Mouse (Mus musculus) retina, postnatal 7 days (tissue): ENCODE data around the gene Misp.

Experiments used
- DNase-seq: peaks from one replicate; pipeline ENCODE4 v3.0.0-alpha.2; 2012; ENCODE audit warnings: low read depth, low spot score

The Misp gene

DNA sequence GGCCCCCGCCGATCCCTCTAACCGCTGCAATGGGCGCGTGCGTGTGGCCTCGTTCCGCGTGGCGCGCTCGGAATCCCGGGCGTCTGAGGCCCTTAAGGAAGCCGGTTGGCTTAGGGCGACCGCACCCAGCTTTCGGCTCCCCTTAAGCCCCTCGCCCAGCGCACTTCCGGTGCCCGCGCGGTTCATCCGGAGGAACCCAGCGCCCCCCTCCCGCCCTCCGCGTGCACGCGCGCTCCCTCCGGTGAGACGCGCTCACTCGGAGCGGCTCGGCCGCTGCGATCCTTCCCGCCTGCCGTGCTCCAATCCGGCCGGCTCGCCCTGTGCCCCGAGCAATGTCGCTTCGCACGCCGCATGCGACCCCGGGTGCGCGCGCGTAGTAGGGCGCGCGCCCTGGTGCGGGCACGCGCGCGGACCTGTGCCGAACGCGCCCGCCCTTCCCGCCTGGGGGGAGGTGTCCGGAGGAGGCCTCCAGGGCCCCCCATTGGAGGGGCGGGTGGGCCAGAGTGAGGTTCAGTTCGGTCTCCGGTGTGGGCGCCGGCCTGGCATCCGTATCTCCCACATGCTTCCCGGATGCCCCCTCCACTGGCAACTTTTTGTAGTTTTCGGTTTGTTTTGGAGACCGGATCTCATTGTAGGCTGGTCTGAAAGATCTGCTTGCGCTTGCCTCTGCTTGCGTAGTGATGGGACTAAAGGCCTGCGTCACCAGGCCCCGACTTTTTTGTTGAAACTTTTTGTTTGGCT, 34.2 kb downstream of the Misp start:
- peak; percentile 71 for DNase-seq

DNA sequence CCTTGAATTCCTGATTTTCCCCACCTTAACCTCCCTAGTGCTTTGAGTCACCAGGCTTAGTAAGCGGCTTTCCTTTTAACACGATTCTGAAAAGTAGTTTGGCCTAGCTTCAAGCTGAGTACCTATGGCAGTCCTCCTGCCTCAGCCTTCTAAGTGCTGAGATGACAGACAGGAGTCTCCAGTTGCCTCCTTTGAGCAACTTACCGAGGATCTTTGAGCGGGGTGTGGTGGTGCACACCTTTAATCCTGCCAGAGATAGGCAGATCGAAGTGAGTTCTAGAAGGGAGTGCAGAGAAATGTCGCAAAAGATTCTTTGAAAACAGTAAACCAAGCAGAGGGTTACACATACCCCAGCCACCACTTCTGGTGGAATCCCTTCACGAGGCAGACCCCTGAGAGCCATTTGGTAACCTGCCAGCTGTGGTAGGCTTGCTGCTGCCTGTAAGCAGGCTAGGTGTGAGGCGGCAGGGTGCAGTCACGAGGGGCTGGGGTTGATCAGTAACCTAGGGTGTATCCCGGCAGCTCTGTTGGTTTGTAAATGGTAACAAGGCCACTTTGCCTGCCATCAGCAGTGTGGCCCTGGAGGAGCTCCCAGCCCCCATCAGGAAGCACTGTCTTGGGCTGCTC, 34.9 kb downstream of the Misp start:
- DNase-seq = no peak

DNA sequence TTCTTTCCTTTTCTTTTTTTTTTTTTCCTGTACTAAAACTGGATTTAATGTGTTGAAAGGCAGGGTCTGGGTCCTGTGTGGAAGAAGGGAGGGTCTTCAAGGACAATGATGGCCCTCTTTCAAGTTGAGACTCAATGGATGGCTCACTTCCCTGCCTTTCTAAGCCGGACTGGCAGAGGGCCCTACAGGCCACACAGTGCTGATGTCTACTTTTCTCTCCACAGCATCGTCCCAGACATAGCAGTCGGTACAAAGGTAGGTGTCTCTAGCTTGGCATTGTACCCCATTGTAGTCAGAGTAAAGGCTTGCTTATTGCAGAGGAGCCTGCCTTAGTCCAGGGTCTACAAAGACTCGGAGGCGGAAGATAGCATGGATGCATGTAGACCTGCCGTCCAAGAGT, 35.5 kb downstream of the Misp start:
- no peak for DNase-seq

DNA sequence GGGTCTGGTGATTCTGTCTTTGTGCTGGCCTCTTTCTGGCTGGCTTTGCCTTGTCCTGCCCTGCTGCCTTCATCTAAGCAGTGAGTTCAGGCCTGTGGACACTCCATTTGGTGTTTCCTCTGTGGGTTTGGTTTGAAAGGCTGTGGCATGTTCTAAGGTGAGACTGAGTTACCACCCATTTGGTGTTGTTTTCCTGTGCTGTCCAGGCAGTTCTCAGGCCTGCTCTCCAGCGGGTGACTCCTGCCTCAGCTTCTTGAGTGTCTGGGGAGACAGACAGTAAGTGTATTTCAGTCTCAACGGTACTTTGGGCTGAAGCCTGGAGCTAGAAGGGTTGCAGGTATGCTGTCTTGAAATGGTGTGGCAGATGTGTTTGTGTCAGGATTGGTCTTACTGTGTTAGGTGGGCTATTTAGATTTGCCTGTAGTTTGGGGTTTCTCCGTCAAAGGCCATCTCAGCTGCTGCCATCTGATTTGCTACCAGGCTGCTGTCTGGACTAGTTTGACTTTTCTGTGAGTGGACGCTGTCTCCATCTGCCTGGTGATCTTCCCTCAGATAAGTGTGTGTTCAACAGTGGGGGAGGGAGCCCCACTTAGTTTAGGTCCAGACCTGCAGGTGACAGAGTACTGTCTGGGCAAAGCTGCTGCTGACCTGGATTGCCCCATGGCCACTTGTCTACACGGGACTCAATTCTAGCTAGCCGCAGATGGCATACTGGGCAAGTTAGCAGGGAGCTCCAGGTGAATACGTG, 36.1 kb downstream of the Misp start:
- DNase-seq = no peak

DNA sequence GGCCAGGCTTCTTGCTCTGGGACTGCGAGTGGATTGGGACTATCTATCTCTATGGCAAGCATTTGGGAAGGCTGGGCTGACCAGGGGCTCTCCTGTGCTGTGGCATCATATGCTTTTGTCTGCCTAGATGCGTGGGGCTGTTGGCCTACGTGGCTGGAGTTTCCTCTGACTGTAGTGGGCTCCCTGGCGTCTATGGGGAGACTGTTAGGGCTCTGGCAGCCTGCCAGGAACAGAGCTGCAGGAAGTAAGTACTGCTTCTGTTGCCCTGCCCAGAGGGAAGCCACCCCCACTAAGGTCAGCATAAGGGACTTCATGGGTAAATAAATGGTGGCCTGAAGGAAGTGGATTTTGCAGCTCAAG, 36.6 kb downstream of the Misp start:
- DNase-seq = no peak

DNA sequence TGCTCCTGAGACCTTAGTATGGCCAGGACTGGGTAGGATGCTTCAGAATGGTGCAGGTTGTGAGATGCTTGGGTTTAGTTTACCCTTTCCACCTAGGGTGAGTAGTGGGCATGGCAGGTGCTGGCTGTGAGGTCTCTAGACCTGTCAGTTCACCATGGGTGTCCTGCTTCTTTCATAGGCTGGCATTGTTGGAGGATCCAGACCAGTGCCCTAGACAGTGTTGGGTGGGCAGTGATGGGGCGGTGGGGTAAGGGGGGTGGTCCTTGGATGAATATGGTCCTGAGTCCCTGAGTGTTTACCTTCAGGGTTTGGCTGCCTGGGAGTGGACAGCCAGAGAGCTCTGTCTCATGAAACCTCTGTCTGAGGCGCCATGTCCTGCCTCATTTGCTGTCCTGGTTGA, 37.1 kb downstream of the Misp start:
- DNase-seq = no peak

DNA sequence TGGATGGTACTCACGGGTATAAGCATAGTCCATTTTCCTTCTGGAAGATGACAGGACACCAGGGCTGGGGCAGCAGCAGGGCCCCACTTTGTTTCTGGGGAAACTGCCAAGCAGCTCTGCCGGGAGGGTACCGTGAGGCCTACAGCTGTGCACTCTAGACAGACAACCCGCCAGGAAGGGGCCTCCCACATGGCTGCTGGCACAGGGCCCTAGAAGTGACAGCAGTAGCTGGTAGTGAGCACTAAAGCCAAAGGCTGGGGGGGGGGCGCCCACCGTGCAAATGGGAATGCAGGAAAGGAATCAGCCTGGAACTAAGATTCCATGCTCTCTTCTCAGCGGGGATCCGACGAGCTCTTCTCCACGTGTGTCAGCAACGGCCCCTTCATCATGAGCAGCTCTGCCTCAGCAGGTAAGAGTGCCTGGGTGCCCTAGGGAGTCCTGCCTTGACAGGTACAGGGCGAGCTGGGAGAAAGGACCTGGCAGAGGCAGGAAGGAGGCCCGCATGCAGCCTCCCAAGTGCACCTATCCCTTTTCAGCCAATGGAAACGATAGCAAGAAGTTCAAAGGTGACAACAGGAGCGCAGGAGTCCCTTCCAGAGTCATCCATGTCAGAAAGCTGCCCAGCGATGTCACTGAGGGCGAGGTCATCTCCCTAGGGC, 37.8 kb downstream of the Misp start:
- no peak for DNase-seq

DNA sequence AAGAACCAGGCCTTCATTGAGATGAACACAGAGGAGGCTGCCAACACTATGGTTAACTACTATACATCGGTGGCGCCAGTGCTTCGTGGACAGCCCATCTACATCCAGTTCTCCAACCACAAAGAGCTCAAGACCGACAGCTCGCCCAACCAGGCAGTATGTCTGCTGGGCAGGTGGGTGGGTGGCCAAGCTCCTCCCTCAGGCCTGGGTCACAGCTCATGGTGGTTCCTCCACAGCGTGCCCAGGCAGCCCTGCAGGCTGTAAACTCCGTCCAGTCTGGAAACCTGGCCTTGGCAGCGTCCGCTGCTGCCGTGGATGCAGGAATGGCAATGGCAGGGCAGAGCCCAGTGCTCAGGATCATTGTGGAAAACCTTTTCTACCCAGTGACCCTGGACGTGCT, 38.3 kb downstream of the Misp start:
- DNase-seq = no peak

DNA sequence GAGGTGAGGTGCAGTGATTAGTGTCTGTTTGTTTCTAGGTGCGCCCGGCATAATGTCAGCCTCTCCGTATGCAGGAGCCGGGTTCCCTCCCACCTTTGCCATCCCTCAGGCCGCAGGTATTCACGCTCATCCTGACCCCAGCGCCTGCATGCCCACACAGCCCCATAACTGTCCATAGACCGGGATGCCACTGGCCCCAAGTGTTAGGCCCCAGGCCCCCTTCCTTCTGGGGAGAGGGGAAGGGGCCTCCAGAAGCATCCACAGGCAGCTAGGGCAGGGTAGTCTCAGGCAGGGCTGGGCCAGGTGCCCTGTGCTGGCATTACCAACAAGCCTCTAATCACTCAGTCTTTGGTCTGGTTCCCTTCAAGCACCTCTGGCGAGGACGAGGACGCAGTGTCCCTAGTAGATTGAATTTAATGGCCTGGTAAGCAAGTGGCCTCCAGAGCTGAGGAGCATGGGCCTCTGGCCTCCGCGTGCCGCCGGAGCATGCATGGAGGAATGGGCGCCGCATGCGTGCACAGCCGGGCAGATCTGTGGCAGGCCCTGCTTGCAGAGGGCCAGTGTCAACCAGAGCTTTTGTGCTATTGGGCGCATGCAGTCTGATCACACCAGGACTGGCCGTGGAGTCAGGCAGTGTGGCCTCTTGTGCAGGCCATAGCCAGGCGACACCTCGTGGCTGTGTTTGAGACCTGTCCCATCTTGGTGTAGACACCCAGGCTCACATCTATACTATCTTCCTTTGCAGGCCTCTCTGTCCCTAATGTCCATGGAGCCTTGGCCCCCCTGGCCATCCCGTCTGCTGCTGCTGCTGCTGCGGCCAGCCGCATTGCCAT, 39.5 kb downstream of the Misp start:
- DNase-seq = no peak

DNA sequence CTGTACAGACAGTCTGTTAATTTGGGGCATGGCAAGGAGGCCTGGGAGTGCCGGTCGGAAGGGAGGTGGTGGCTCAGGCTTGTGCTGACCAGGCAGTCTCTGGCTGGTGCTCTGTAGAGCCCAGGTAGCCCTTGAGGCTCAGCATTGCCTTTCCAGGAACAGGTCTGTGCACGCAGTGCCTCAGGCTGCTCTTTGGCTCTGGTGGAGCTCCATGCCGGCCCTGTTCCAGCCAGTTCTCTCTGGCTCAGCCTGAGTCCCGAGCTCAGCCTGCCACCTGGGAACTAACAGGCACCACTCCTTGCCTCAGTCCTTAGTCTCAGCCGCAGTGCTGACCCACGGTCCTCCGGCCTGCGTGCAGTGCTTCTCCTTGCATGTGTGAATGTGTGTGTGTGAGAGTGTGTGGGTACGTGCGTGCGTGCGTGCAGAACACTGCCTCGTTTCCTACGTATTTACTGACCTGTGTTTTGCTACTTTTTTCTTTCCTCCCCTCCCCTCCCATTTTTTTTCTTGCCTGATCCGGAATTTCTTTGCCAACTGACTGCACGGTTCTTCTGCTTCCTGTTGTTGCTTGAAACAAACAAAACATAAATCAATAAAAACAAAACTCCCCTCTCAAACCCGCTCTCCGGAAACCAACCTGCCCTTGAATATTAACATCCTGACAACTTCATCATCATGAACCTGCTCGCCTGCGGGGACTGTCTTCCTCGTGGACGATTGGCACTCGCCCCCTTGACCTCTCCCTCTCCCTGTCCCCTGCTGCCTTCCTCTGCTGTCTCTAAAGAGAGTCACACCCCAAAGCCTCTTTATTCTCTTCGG, 40.6 kb downstream of the Misp start:
- no peak for DNase-seq

DNA sequence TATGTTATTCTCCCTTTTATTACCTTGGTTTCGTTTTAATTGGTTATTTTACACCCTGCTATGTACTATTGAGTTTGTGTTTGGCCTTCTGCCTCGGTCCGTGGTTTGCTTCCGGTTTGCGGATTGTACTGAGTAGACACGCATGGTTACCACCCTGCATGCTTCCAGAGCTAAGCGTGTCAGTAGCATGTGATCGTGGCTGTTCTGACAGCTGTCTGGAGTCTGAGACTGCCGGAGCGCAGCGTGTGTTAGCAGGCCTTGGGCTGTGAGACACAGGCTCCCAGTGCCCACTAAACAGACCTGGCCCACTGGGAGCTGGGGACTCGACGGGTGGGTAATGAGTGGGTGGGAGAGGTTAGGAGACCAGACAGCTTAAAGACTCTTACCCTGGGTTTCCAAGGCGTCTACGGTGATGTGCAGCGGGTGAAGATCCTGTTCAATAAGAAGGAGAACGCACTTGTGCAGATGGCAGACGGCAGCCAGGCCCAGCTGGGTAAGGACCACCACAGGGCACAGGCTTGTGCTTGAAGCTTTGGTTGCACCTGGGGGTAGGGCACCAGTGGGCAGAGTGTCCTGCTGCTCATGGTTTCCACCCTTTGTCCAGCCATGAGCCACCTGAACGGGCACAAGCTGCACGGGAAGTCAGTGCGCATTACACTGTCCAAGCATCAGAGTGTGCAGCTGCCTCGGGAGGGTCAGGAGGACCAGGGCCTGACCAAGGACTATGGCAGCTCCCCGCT, 41.4 kb downstream of the Misp start:
- no peak for DNase-seq

DNA sequence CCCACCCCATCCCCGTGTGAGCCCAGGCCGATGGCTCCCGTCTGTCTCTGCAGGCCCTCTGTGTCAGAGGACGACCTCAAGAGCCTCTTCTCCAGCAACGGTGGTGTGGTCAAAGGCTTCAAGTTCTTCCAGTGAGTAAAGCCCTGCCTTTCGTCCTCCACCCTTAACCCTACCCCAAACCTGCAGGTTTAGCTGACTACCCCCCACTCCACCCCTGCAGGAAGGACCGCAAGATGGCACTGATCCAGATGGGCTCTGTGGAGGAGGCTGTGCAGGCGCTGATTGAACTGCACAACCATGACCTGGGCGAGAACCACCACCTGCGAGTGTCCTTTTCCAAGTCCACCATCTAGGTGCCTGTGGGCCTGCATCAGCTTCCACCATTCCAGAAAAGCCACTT, 42.1 kb downstream of the Misp start:
- DNase-seq = no peak

DNA sequence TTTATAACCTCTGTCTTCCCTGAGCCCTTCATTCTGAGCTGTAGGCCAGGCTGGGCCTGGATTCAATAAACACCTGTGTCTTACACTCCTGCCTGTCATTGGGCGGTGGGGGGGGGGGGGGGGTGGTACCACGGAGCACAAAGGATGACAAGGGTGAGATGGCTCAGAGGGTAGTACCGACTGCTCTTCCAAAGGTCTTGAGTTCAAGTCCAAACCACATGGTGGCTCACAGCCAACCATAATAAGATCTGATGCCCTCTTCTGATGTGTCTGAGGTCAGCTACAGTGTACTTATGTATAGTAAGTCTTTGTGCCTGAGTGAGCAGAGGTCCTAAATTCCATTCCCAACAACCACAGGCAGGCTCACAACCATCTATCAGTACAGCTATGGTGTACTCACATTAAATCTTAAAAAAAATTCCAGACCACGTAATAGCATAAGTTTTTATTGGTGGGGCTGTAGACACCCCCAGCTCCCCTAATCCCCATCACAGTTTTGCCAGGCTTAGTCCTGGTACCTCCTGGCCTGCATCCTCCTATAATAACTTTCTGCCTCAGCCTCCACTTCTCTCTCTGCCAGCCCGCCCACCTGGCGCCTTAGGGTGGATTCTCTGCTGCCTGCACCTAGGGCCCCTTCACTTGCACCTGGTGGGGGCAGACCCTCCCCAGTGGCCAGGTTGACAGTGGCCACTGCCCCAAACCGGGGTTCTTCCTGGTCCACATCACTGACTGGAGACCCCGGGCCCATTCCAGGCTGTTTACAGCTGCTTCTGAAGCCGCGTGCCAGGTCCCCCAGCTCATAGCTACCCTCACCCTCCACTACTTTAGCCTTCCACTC, 43.8 kb downstream of the Misp start:
- DNase-seq = no peak

DNA sequence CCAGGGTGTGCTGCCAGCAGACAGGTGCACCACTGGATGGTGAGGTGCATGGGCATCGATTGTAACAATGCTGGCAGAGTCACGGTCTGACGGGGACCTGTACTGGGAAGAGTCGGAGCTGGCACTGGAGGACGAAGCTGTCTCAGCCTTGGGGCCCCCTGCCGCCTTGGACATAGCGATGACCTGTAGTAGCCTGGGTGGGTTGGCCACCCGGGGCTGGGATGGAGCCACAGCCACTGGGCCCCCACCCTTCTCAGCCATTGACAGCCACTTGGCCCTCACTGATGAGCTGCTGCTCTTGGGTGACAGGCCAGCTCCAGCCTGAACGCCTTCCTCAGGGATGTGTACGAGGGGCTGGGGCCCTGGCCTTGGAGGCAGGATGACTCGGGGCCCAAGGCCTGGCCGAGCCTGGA, 44.4 kb downstream of the Misp start:
- no peak for DNase-seq

DNA sequence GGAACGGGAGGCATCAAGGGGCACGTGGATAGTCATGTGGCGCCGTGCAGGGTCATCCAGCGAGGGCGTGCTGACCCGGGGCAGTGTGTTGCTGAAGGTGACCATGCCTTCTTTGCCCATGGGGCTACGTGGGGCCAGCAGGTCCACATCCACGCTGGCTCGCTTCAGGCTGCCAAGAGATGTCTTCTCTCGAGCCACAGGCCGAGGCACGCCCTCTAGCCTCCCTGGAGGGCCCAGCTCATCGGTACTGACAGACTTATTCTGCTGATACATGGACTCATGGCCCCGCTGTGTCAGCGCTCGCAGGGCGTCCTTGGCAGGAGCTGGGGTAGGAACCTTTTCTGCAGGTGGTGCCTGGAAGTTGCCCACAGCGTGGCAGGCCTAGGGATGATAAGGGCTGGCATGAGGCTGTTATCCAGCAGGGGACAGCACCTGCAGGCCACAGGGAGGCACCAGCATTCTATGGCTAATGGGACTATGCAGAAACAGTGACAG, 45.1 kb downstream of the Misp start:
- DNase-seq = no peak

DNA sequence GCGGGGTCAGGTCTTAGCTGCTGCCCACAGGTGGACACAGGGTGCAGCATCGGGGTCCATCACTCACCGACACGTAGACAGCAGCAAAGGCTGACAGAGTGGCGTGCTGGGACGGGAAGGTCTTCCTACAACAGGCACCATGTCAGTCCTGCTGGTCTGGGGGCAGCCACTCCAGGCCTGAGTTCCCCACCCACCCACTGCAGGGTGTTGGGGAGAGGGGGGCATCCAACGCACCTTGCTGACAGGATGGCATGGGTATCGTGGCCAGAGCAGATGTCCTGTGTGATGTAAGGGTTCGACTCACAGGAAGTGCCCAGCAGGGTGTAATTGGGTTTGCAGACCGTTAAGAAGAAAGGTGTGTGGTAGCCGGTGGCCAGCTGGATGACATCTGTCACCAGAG, 45.8 kb downstream of the Misp start:
- DNase-seq = no peak

DNA sequence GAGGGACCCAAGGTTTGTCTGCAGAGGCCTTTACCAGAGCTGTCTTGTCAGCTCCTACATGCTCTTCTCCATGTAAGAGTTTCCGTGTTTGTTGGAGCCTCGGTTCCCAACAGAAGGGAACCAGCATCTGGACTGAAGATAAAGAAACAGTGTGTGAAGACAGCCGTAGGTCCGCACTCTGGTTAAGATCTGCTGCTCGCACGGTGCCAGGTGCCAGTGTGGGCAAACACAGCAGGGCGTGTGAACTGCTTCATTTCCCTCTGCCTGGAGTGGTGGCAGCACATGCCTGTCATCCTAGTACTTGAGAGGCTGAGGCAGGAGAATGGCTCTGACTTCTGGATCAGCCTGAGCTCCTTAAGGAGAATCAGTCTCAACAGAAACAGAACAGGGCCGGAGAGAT, 51.1 kb downstream of the Misp start:
- no peak for DNase-seq

DNA sequence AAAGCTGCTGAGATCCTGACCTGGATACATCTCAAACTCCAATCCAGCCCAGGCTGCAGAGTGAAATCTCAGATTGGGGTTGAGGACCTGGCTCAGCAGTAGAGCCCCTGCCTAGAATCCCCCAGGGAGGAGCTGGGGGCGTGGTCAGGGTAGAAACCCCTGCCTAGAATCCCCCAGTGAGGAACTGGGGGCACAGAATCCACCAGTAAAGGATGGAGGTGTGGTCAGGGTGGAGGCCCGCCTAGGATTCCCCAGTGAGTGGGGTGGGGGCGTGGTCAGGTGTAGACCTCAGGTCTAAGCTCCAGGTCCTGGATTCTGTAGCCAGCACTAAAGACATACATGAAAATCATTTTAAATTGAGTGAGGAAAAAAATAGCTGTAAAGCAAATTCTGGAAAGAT, 52.1 kb downstream of the Misp start:
- no peak for DNase-seq

DNA sequence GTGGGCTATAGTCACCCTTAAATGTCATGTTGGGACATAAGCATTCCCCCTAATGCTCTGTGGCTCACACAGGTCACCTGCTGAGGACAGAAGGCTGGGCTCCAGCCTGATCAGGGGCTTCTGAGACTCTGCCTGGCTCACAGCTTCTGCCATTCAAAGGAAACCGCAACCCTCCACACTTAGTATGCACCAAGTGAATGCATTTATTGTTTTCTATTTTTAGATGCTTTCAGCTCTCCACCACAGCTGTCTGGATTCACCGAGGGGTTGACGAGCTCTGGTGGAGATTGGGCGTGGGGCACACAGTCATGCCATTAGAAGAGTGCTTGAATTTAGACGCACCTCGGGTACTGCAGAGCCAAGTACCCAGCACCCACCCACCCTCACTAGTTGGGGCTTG, 52.5 kb downstream of the Misp start:
- no peak for DNase-seq
